Mouse (Mus musculus): ENCODE measurements at regions not wholly inside any gene's neighbourhood (a gene's known extent, or its start where the extent isn't known, plus 50 kb on each side); places are given as distances from the start of the nearest gene placed in this dataset.

DNA sequence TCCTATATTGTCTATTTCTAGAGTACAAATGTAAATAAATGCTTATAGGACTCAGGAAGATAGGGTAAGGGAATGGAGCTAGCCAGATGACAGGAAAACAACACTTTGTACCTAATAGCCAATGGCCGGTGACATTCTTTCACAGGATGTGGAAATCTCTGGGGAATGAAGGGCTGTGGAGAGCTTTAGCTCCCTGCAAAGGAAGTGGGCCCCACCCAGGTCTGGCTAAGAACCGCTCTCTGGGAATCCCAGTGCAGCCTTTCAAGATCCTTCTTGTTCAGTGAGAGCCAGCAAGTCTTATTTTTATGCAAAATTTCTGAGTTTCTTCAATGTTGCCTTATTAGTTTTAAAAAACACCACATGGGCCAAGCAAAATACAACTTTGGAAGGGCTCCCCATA lies 54.7 kb upstream of the Pappa2 start:
- Histone ChIP-seq H3K27me3 (ENCODE audit: control insufficient read depth, insufficient read depth, low read length) (no peaks in the 10 kb centered on the region), H3K9ac (ENCODE audit: low read length) (no peak overlapping the region), H3K4me1 (ENCODE audit: control insufficient read depth in 2 of 2, insufficient read depth in 2 of 2, low read length in 2 of 2) (no peaks in the 10 kb centered on the region), H3K27ac (replicated peaks in 1 of 2; ENCODE audit: control insufficient read depth in 1 of 2, insufficient read depth in 1 of 2, low read depth in 2 of 2, low read length in 2 of 2) (no peak overlapping the region), H3K9me3 (ENCODE audit: control insufficient read depth, low read length) (no peaks in the 10 kb centered on the region), H3K36me3 (ENCODE audit: control insufficient read depth, insufficient read depth, low read length) (no peaks in the 10 kb centered on the region), H3K4me2 (ENCODE audit: low read length) (no peak overlapping the region), H3K4me3 (ENCODE audit: control insufficient read depth in 1 of 2, insufficient read depth in 1 of 2, low read depth in 1 of 2, low read length in 2 of 2) (no peak overlapping the region)
- ATAC-seq (ENCODE audit: insufficient number of reproducible peaks, insufficient read depth, low FRiP score, low read depth): no peak
- 52% methylated on average over 2 of the region's 2 CpGs for WGBS

GRCm38 (mm10) chr1:159036371-159036770 lies 56.1 kb upstream of the Pappa2 start:
- Histone ChIP-seq H3K4me3 (ENCODE audit: control insufficient read depth in 1 of 2, insufficient read depth in 1 of 2, low read depth in 1 of 2, low read length in 2 of 2) (no peak overlapping the region), H3K27me3 (ENCODE audit: control insufficient read depth, insufficient read depth, low read length) (no peaks in the 10 kb centered on the region), H3K4me1 (ENCODE audit: control insufficient read depth in 2 of 2, insufficient read depth in 2 of 2, low read length in 2 of 2) (no peaks in the 10 kb centered on the region), H3K9ac (ENCODE audit: low read length) (no peak overlapping the region), H3K27ac (replicated peaks in 1 of 2; ENCODE audit: control insufficient read depth in 1 of 2, insufficient read depth in 1 of 2, low read depth in 2 of 2, low read length in 2 of 2) (no peak overlapping the region), H3K9me3 (ENCODE audit: control insufficient read depth, low read length) (no peaks in the 10 kb centered on the region), H3K4me2 (ENCODE audit: low read length) (no peak overlapping the region), H3K36me3 (ENCODE audit: control insufficient read depth, insufficient read depth, low read length) (no peaks in the 10 kb centered on the region)
- no peak for ATAC-seq (ENCODE audit: insufficient number of reproducible peaks, insufficient read depth, low FRiP score, low read depth)
- 64% methylated on average over 6 of the region's 6 CpGs for WGBS

GRCm38 (mm10) chr1:159045870-159046385 lies 65.6 kb upstream of the Pappa2 start:
- Histone ChIP-seq H3K27ac (replicated peaks in 1 of 2; ENCODE audit: control insufficient read depth in 1 of 2, insufficient read depth in 1 of 2, low read depth in 2 of 2, low read length in 2 of 2) (no peak overlapping the region), H3K27me3 (ENCODE audit: control insufficient read depth, insufficient read depth, low read length) (no peaks in the 10 kb centered on the region)
- 52% methylated on average over 4 of the region's 4 CpGs for WGBS

GRCm38 (mm10) chr1:159065024-159065423 lies 84.7 kb upstream of the Pappa2 start:
- no peak overlapping the region for H3K27ac ChIP-seq (replicated peaks in 1 of 2; ENCODE audit: control insufficient read depth in 1 of 2, insufficient read depth in 1 of 2, low read depth in 2 of 2, low read length in 2 of 2)
- no peaks in the 10 kb centered on the region for H3K9me3 ChIP-seq (ENCODE audit: control insufficient read depth, low read length)
- WGBS: 38% methylated on average over 1 of the region's 1 CpGs
- no peak overlapping the region for H3K4me3 ChIP-seq (ENCODE audit: control insufficient read depth in 1 of 2, insufficient read depth in 1 of 2, low read depth in 1 of 2, low read length in 2 of 2)
- H3K4me1 ChIP-seq (ENCODE audit: control insufficient read depth in 2 of 2, insufficient read depth in 2 of 2, low read length in 2 of 2): no peaks in the 10 kb centered on the region
- no peak for ATAC-seq (ENCODE audit: insufficient number of reproducible peaks, insufficient read depth, low FRiP score, low read depth)
- no peaks in the 10 kb centered on the region for H3K27me3 ChIP-seq (ENCODE audit: control insufficient read depth, insufficient read depth, low read length)
- no peak overlapping the region for H3K4me2 ChIP-seq (ENCODE audit: low read length)
- H3K9ac ChIP-seq (ENCODE audit: low read length): no peak overlapping the region
- H3K36me3 ChIP-seq (ENCODE audit: control insufficient read depth, insufficient read depth, low read length): no peaks in the 10 kb centered on the region

More at GRCm38 (mm10) chr1:159045870-159046385, 65.6 kb upstream of the Pappa2 start:
- Histone ChIP-seq H3K36me3 (ENCODE audit: control insufficient read depth, insufficient read depth, low read length) (no peaks in the 10 kb centered on the region), H3K4me3 (ENCODE audit: control insufficient read depth in 1 of 2, insufficient read depth in 1 of 2, low read depth in 1 of 2, low read length in 2 of 2) (no peak overlapping the region), H3K4me2 (ENCODE audit: low read length) (no peak overlapping the region), H3K9me3 (ENCODE audit: control insufficient read depth, low read length) (no peaks in the 10 kb centered on the region), H3K4me1 (ENCODE audit: control insufficient read depth in 2 of 2, insufficient read depth in 2 of 2, low read length in 2 of 2) (no peaks in the 10 kb centered on the region), H3K9ac (ENCODE audit: low read length) (no peak overlapping the region)
- no peak for ATAC-seq (ENCODE audit: insufficient number of reproducible peaks, insufficient read depth, low FRiP score, low read depth)

DNA sequence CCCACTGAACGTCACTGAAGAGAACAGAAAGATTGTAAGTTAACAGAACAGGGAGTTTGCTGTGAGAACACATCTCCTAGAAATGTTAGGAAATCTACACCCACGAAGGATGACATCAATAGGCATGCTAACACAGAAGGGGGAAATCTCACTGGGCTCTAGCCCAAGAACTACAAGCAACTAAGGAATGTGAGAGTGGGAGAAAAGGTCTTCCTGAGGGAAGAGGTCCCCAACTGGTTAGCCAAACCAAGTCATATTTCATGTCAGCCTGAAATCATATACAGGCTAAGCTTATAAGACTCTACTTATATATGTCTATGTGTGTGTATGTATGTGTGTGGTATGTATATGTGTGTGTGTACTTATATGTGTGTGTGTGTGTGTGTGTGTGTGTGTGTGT lies 118.9 kb upstream of the Pappa2 start:
- H3K4me1 ChIP-seq (ENCODE audit: control insufficient read depth in 2 of 2, insufficient read depth in 2 of 2, low read length in 2 of 2): no peaks in the 10 kb centered on the region
- no peaks in the 10 kb centered on the region for H3K36me3 ChIP-seq (ENCODE audit: control insufficient read depth, insufficient read depth, low read length)
- H3K27me3 ChIP-seq (ENCODE audit: control insufficient read depth, insufficient read depth, low read length): no peaks in the 10 kb centered on the region
- no peak overlapping the region for H3K4me3 ChIP-seq (ENCODE audit: control insufficient read depth in 1 of 2, insufficient read depth in 1 of 2, low read depth in 1 of 2, low read length in 2 of 2)
- no peak for ATAC-seq (ENCODE audit: insufficient number of reproducible peaks, insufficient read depth, low FRiP score, low read depth)
- H3K27ac ChIP-seq (replicated peaks in 1 of 2; ENCODE audit: control insufficient read depth in 1 of 2, insufficient read depth in 1 of 2, low read depth in 2 of 2, low read length in 2 of 2): no peak overlapping the region
- H3K9ac ChIP-seq (ENCODE audit: low read length): no peak overlapping the region
- H3K9me3 ChIP-seq (ENCODE audit: control insufficient read depth, low read length): no peaks in the 10 kb centered on the region
- H3K4me2 ChIP-seq (ENCODE audit: low read length): no peak overlapping the region
- WGBS: 57% methylated on average over 2 of the region's 2 CpGs

DNA sequence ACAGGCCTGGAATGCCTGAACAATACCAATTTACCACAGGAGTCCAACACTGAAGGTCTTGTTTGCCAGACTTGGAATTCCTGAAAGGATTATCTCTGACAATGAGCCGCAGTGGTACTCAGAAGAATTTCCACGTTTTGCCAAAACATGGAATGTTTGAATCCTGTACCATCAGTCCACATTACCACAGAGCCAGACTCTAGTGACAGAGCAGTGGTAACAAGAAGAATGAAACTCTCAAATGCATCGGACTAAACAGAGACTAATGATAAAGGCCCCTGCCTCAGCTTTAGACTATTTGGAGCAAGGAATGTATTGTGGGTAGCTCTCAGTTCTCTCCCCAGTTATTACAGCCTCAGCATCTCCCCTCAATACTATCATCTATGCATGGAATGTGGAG lies 109.9 kb upstream of the Cop1 start:
- ATAC-seq (ENCODE audit: insufficient number of reproducible peaks, insufficient read depth, low FRiP score, low read depth): no peak
- Histone ChIP-seq H3K4me3 (ENCODE audit: control insufficient read depth in 1 of 2, insufficient read depth in 1 of 2, low read depth in 1 of 2, low read length in 2 of 2) (no peak overlapping the region), H3K27ac (replicated peaks in 1 of 2; ENCODE audit: control insufficient read depth in 1 of 2, insufficient read depth in 1 of 2, low read depth in 2 of 2, low read length in 2 of 2) (no peak overlapping the region), H3K27me3 (ENCODE audit: control insufficient read depth, insufficient read depth, low read length) (no peaks in the 10 kb centered on the region), H3K9ac (ENCODE audit: low read length) (no peak overlapping the region), H3K4me1 (ENCODE audit: control insufficient read depth in 2 of 2, insufficient read depth in 2 of 2, low read length in 2 of 2) (no peaks in the 10 kb centered on the region), H3K4me2 (ENCODE audit: low read length) (no peak overlapping the region), H3K36me3 (ENCODE audit: control insufficient read depth, insufficient read depth, low read length) (no peaks in the 10 kb centered on the region), H3K9me3 (ENCODE audit: control insufficient read depth, low read length) (no peaks in the 10 kb centered on the region)
- 50% methylated on average over 3 of the region's 3 CpGs for WGBS

- Histone ChIP-seq H3K4me2 (ENCODE audit: low read length) (no peak overlapping the region), H3K27me3 (ENCODE audit: control insufficient read depth, insufficient read depth, low read length) (no peaks in the 10 kb centered on the region), H3K4me1 (ENCODE audit: control insufficient read depth in 2 of 2, insufficient read depth in 2 of 2, low read length in 2 of 2) (no peaks in the 10 kb centered on the region), H3K9me3 (ENCODE audit: control insufficient read depth, low read length) (no peaks in the 10 kb centered on the region), H3K4me3 (ENCODE audit: control insufficient read depth in 1 of 2, insufficient read depth in 1 of 2, low read depth in 1 of 2, low read length in 2 of 2) (no peak overlapping the region), H3K27ac (replicated peaks in 1 of 2; ENCODE audit: control insufficient read depth in 1 of 2, insufficient read depth in 1 of 2, low read depth in 2 of 2, low read length in 2 of 2) (no peak overlapping the region), H3K36me3 (ENCODE audit: control insufficient read depth, insufficient read depth, low read length) (no peaks in the 10 kb centered on the region), H3K9ac (ENCODE audit: low read length) (no peak overlapping the region)
- ATAC-seq (ENCODE audit: insufficient number of reproducible peaks, insufficient read depth, low FRiP score, low read depth): no peak
Observed at GRCm38 (mm10) chr1:159124874-159125273, 107.2 kb upstream of the Cop1 start.

DNA sequence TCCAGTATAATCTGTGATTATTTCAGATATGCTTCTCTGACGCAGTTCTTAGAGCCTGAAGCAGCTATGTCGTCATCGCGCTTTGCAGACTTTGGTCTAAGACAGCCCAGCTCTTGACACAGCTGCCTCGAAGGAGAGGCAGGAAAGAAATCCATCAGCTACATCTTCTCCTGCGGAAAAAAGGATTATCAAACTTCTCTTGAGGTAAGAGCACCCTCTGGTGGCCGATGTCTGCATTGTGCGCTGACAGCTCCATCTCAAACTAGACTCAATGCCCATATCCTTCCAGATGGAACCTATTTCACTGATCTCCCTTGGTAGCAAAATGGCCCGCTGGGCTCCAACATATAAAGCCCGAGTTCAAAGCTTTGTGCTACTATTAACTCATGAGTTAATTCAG lies 96.8 kb upstream of the Cop1 start:
- Histone ChIP-seq H3K9me3 (ENCODE audit: control insufficient read depth, low read length) (no peaks in the 10 kb centered on the region), H3K9ac (ENCODE audit: low read length) (no peak overlapping the region), H3K4me2 (ENCODE audit: low read length) (peak overlapping the region; percentile 55), H3K36me3 (ENCODE audit: control insufficient read depth, insufficient read depth, low read length) (no peaks in the 10 kb centered on the region), H3K4me1 (ENCODE audit: control insufficient read depth in 2 of 2, insufficient read depth in 2 of 2, low read length in 2 of 2) (no peaks in the 10 kb centered on the region), H3K27me3 (ENCODE audit: control insufficient read depth, insufficient read depth, low read length) (no peaks in the 10 kb centered on the region), H3K4me3 (ENCODE audit: control insufficient read depth in 1 of 2, insufficient read depth in 1 of 2, low read depth in 1 of 2, low read length in 2 of 2) (0 out of 4 replicates have a peak overlapping the region, but pooled peaks of 1 of the 2 experiments have one; percentile 9), H3K27ac (replicated peaks in 1 of 2; ENCODE audit: control insufficient read depth in 1 of 2, insufficient read depth in 1 of 2, low read depth in 2 of 2, low read length in 2 of 2) (no peak overlapping the region)
- ATAC-seq (ENCODE audit: insufficient number of reproducible peaks, insufficient read depth, low FRiP score, low read depth): no peak
- WGBS: 8% methylated on average over 10 of the region's 10 CpGs
